Mouse (Mus musculus): ENCODE results near the gene Serpinc1. TPM values are rescaled to one million over a fixed set of nuclear protein-coding genes. Genes with fewer than 3 reads are reported as not detected.

Serpinc1 gene
- polyA plus RNA-seq, 1 experiment from 2014 or later, result 3.9 TPM

DNA sequence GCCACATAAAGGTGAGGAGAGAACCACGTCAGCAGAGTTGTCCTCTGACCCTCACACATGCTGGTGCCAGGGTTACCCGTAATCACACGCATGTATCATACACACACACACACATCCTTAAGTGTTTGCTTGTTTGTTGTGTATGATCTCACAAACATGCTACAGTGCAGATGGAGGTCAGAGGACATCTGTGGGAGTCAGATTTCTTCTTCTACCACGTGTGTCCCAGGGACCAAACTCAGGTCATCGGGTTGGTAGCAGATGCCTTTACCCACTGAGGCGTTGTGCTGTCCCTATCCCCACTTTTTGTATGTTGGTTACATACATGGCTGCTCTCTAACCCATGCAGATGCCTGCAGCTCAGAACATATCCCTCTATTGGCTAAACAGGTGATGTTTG lies 7.1 kb downstream of the Serpinc1 start:
- Histone ChIP-seq H3K27ac (no peak overlapping the region), H3K9ac (no peak overlapping the region), H3K36me3 (no peaks in the 10 kb centered on the region), H3K9me3 (no peaks in the 10 kb centered on the region), H3K4me3 (no peak overlapping the region), H3K4me2 (replicated peaks) (no peak overlapping the region), H3K27me3 (no peaks in the 10 kb centered on the region), H3K4me1 (peaks cover 6% of the 10 kb centered on the region; the same call in 1 of the 2 replicates)
- no peak for ATAC-seq (ENCODE audit: low FRiP score, low read depth)
- 74% methylated on average over 6 of the region's 6 CpGs for WGBS

DNA sequence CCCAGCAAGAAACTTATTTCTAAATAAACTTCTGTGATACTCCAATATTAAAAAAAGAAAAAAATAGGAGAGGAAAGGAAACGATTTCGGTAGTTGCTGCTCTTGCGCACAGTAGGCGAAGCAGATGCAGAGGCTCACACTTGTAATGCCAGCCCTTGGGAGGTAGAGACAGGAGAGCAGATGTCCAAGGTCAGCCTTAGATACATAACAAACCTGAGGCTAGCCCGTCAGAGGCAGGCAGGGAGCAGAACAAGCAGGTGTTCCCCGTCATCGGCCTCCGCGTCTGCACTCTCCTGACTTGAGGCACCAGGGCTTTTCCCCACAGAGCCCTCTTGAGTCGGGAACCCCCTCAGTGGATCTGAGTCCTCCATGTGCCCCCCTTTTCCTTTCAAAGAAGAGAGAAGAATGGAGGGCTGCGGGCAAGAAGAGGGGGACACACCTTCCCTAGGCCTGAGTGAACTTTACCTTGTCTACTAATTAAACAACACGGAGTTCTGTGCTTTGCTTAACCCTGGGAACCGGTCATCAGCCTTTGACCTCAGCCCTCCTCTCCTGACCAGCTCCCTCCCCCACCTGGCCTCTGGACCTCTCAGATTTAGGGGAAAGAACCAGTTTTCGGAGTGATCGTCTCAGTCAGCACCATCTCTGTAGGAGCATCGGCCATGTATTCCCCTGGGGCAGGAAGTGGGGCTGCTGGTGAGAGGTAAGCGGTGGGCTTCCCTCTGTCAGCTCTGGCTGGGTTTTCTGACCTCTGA lies 8.7 kb downstream of the Serpinc1 start:
- WGBS, result 82% methylated on average over 17 of the region's 17 CpGs
- H3K27me3 ChIP-seq, result no peaks in the 10 kb centered on the region

DNA sequence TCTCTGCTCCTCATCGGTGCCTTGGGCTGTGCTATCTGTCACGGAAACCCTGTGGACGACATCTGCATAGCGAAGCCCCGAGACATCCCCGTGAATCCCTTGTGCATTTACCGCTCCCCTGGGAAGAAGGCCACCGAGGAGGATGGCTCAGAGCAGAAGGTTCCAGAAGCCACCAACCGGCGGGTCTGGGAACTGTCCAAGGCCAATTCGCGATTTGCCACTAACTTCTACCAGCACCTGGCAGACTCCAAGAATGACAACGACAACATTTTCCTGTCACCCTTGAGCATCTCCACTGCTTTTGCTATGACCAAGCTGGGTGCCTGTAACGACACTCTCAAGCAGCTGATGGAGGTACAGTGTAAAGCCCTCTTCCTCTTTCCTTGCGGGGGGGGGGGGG lies 11.0 kb downstream of the Serpinc1 start:
- no peaks in the 10 kb centered on the region for H3K9me3 ChIP-seq
- no peaks in the 10 kb centered on the region for H3K36me3 ChIP-seq
- no peaks in the 10 kb centered on the region for H3K4me1 ChIP-seq
- H3K4me3 ChIP-seq, result no peak overlapping the region
- 86% methylated on average over 15 of the region's 15 CpGs for WGBS
- H3K27me3 ChIP-seq, result no peaks in the 10 kb centered on the region
- no peak overlapping the region for H3K27ac ChIP-seq
- no peak overlapping the region for H3K4me2 ChIP-seq (replicated peaks)
- no peak overlapping the region for H3K9ac ChIP-seq
- no peak for ATAC-seq (ENCODE audit: low FRiP score, low read depth)

More for the DNA sequence above, 8.7 kb downstream of the Serpinc1 start:
- no peak overlapping the region for H3K4me3 ChIP-seq
- peaks cover 6% of the 10 kb centered on the region; the same call in 1 of the 2 replicates for H3K4me1 ChIP-seq
- H3K9ac ChIP-seq, result no peak overlapping the region
- H3K4me2 ChIP-seq (replicated peaks), result no peak overlapping the region
- ATAC-seq (ENCODE audit: low FRiP score, low read depth), result no peak
- no peaks in the 10 kb centered on the region for H3K36me3 ChIP-seq
- H3K9me3 ChIP-seq, result no peaks in the 10 kb centered on the region
- no peak overlapping the region for H3K27ac ChIP-seq

DNA sequence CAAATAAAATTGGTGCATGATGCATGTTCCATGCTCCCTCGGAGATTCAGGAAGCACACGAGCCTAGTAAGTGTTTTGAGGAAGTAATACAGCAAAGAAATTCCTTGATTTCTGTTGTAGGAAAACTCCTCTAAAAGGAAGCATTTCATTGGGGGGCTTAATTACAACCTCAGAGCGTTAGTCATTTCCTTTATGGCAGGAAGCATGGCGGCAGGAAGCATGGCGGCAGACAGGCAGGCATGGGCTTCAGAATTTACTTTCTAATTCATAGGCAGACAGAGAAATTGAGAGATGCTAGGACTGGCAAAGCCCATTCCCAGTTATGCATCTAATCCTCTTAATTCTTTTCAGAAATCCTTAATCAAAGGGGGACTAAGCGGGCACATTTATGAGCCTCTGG lies 15.5 kb downstream of the Serpinc1 start:
- Histone ChIP-seq H3K27ac (no peak overlapping the region), H3K4me1 (no peaks in the 10 kb centered on the region), H3K4me3 (no peak overlapping the region), H3K9ac (no peak overlapping the region), H3K4me2 (replicated peaks) (no peak overlapping the region), H3K36me3 (no peaks in the 10 kb centered on the region), H3K9me3 (no peaks in the 10 kb centered on the region), H3K27me3 (no peaks in the 10 kb centered on the region)
- ATAC-seq (ENCODE audit: low FRiP score, low read depth), result no peak
- WGBS, result 73% methylated on average over 6 of the region's 6 CpGs

DNA sequence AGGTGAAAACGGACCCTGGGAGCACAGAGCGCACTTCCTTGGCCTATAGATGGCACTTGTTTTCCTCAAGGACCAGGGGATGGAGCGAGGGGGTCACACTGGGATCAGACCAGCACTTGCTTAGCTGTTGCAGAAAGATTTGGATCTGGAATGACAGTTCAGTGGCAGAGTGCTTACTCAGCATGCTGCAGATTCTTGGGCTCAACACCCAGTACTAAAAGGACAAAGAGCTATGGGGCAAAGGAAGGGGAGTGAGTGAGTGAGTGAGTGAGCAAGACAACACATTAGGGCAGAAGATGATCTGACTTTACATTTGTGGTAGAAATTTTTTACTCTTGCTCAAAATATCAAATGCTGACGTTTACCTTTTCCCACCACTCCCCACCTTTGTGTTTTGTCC lies 26.6 kb downstream of the Serpinc1 start:
- ATAC-seq (ENCODE audit: low FRiP score, low read depth), result no peak
- Histone ChIP-seq H3K4me2 (replicated peaks) (no peak overlapping the region), H3K36me3 (peaks cover 32% of the 10 kb centered on the region), H3K27ac (no peak overlapping the region), H3K9me3 (no peaks in the 10 kb centered on the region), H3K4me1 (peaks cover 6% of the 10 kb centered on the region; the same call in 1 of the 2 replicates), H3K27me3 (no peaks in the 10 kb centered on the region), H3K4me3 (no peak overlapping the region), H3K9ac (no peak overlapping the region)
- 65% methylated on average over 4 of the region's 4 CpGs for WGBS

DNA sequence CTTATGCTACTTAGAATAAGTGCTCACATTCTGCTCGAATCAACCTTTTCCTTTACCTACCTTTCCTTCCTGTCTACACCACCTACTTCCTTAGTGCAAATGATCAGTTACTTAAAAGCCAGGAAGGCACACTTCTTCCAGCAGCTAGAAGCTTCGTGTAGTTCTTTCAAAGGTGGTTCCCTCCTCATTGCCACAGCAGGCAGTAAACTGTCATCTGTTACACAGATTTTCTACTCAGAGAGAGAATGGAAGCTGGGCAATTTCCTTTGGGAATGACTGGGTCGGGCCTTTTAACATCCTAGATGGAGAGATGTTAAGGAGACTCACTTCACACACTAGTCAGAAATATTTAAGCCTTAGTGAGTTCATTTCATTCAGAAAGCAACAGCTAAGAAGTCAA lies 27.1 kb downstream of the Serpinc1 start:
- peaks cover 6% of the 10 kb centered on the region; the same call in 1 of the 2 replicates for H3K4me1 ChIP-seq
- H3K9me3 ChIP-seq, result no peaks in the 10 kb centered on the region
- no peak overlapping the region for H3K9ac ChIP-seq
- H3K4me2 ChIP-seq (replicated peaks), result no peak overlapping the region
- H3K27ac ChIP-seq, result peak overlapping the region; percentile 3; the same call in 1 of the 2 replicates
- peaks cover 28% of the 10 kb centered on the region for H3K36me3 ChIP-seq
- no peaks in the 10 kb centered on the region for H3K27me3 ChIP-seq
- ATAC-seq (ENCODE audit: low FRiP score, low read depth), result no peak
- WGBS, result 39% methylated on average over 3 of the region's 3 CpGs
- H3K4me3 ChIP-seq, result no peak overlapping the region

DNA sequence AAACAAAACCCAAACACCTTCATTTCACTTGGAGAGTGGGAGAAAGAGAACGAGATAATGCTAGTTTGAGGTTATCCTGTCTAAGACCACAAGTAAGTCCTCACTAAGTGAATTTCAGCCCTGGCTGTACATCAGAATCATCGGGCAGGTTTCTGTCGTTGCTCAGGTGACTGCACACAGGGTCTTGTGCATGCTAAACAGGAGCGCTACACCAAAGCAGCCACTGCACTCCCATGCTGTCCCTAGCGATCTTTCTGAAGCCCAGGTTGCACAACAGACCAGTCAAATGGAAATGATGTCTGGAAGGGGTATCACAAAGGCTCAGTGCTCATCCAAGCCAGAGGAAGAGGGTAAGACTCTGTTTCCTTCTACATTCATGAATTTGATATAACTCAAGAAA lies 28.1 kb downstream of the Serpinc1 start:
- WGBS, result 82% methylated on average over 5 of the region's 5 CpGs
- Histone ChIP-seq H3K9ac (no peak overlapping the region), H3K36me3 (peaks cover 29% of the 10 kb centered on the region), H3K27me3 (no peaks in the 10 kb centered on the region), H3K4me3 (no peak overlapping the region), H3K27ac (no peak overlapping the region), H3K4me2 (replicated peaks) (no peak overlapping the region), H3K9me3 (no peaks in the 10 kb centered on the region), H3K4me1 (peaks cover 6% of the 10 kb centered on the region; the same call in 1 of the 2 replicates)
- no peak for ATAC-seq (ENCODE audit: low FRiP score, low read depth)

DNA sequence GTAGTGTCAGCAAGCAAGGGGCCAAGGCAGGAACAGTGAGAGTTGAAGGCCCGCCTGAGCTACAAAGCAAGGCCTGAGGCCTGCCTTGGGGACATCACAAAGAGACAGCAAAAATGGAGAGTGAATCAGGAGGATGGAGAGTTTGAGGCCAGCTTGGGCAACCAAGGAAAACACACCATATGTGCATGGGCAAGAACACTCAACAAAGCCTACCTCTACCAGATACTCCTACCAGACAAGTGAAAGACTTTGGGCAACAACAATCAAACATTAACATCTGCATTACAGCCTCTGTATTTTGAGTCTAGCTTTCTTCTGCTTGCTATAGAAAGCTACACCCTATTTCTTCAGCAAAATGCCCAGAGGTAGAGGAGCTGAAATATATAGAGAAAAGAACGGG lies 29.7 kb downstream of the Serpinc1 start:
- H3K4me3 ChIP-seq, result no peak overlapping the region
- no peak overlapping the region for H3K27ac ChIP-seq
- no peak overlapping the region for H3K4me2 ChIP-seq (replicated peaks)
- H3K9me3 ChIP-seq, result no peaks in the 10 kb centered on the region
- WGBS, result 92% methylated on average over 2 of the region's 2 CpGs
- H3K4me1 ChIP-seq, result peaks cover 6% of the 10 kb centered on the region; the same call in 1 of the 2 replicates
- no peak overlapping the region for H3K9ac ChIP-seq
- H3K36me3 ChIP-seq, result peaks cover 33% of the 10 kb centered on the region
- no peaks in the 10 kb centered on the region for H3K27me3 ChIP-seq
- no peak for ATAC-seq (ENCODE audit: low FRiP score, low read depth)

DNA sequence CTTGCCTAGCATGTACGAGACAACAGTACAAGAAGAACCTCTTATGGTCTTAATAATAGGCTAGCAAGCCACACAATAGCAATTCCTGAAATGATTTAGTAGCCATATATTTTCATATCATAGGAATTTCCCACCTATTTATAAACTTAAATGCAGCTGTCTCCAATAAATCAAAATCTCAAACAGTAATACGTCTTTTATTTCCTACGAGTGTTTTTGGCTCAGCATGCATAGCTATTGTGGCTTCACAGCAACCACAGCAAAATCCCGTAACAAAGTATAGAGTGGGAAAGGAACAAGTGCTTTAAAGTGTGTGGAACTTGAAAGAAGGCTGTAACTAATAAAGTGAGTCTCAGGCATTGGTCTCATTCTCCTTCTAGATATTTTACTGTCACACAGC lies 32.1 kb downstream of the Serpinc1 start:
- H3K27me3 ChIP-seq, result no peaks in the 10 kb centered on the region
- H3K4me1 ChIP-seq, result peaks cover 3% of the 10 kb centered on the region; the same call in 1 of the 2 replicates
- H3K9ac ChIP-seq, result no peak overlapping the region
- no peak overlapping the region for H3K27ac ChIP-seq
- no peaks in the 10 kb centered on the region for H3K9me3 ChIP-seq
- H3K4me3 ChIP-seq, result no peak overlapping the region
- H3K36me3 ChIP-seq, result peaks cover 29% of the 10 kb centered on the region
- WGBS, result 53% methylated on average over 4 of the region's 4 CpGs
- no peak for ATAC-seq (ENCODE audit: low FRiP score, low read depth)
- H3K4me2 ChIP-seq (replicated peaks), result no peak overlapping the region

DNA sequence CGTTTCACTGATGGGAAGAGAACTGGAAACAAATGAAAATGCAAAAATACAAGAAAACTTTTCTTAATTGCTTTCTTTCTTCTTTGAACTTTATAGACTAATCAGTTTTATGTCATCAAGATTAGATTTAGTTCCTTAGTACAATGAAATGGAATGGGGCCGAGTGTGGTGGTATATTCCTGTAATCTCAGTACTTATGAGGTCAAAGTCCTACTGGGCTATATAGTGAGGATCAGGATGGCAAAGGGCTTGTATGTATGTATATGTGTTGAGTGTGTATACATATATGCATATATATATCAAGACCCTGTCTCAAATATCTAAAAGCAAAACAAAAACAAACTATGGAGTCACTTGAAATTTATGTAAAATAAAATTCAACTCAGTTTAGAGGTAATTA lies 38.0 kb downstream of the Serpinc1 start:
- H3K4me3 ChIP-seq, result no peak overlapping the region
- no peak for ATAC-seq (ENCODE audit: low FRiP score, low read depth)
- no peaks in the 10 kb centered on the region for H3K4me1 ChIP-seq
- H3K9me3 ChIP-seq, result no peaks in the 10 kb centered on the region
- H3K27me3 ChIP-seq, result no peaks in the 10 kb centered on the region
- H3K27ac ChIP-seq, result no peak overlapping the region
- H3K4me2 ChIP-seq (replicated peaks), result no peak overlapping the region
- 89% methylated on average over 2 of the region's 2 CpGs for WGBS
- no peak overlapping the region for H3K9ac ChIP-seq
- peaks cover 53% of the 10 kb centered on the region for H3K36me3 ChIP-seq

DNA sequence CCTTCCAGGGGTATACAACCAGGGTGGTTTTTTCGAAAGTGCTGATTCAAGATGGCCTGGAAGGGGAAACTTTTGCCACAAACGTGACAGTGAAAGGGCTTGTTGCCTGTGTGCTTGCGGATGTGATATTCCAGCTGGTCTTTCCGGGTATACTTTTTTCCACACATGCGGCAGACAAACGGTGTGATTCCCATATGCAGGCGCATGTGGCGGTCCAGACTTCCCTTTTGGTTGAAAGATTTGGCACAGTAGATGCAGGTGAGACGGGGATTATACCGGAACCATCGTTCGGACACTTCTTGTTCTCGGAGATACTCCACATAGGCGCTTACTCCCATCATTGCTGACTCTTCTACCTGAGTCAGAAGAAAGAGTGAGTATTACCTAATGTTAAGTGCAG lies 41.7 kb downstream of the Serpinc1 start:
- H3K4me2 ChIP-seq (replicated peaks), result no peak overlapping the region
- H3K4me1 ChIP-seq, result no peaks in the 10 kb centered on the region
- H3K9me3 ChIP-seq, result no peaks in the 10 kb centered on the region
- peaks cover 47% of the 10 kb centered on the region for H3K36me3 ChIP-seq
- no peaks in the 10 kb centered on the region for H3K27me3 ChIP-seq
- no peak overlapping the region for H3K27ac ChIP-seq
- ATAC-seq (ENCODE audit: low FRiP score, low read depth), result no peak
- no peak overlapping the region for H3K9ac ChIP-seq
- WGBS, result 93% methylated on average over 14 of the region's 14 CpGs
- H3K4me3 ChIP-seq, result no peak overlapping the region

DNA sequence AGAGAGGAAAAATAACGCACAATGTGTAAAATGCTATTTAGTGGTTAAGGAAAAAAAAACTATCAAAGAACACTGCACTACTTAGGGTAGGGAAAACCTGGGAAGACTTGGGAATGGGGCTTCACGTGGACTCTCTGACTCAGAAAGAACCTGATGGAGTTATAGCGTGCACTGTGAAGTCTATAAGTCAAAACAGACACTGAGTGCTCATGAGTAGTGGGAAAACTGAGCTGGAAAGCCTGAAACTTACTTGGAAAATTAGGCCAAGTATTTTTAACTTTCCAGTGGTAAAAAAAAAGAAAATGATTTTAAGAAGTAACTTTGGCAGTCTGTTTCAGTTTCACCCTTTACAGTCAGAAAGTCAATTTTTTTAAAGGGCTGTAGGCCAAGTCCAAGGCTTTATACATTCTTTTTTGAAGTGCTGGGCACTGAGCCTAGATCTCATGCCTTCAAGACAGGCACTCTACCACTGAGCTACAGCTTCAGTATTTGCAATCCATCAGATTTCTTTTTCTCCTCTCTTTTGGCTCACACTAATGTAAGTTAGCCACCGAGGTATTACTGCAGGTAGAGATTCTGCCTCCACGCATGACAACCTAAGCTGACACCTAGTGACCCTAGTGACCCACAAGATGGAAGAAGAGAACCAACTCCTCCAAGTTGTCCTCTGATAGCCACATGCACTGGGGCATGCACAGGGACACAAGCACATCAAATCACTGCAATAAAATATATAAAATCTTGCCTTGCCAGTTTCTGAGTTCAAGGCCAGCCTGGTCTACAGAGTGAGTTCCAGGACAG lies 47.2 kb downstream of the Serpinc1 start:
- ATAC-seq (ENCODE audit: low FRiP score, low read depth), result peak; percentile 68; the same call in 1 of the 2 replicates
- 70% methylated on average over 5 of the region's 5 CpGs for WGBS
- Histone ChIP-seq H3K27me3 (no peaks in the 10 kb centered on the region), H3K4me3 (no peak overlapping the region), H3K36me3 (peaks cover 41% of the 10 kb centered on the region), H3K27ac (peak overlapping the region; percentile 49; the same call in 1 of the 2 replicates), H3K9ac (no peak overlapping the region), H3K4me1 (no peaks in the 10 kb centered on the region), H3K9me3 (no peaks in the 10 kb centered on the region), H3K4me2 (replicated peaks) (no peak overlapping the region)

Data from limb, embryonic 13.5 days (tissue).